Mouse (Mus musculus): ENCODE measurements at regions not wholly inside any gene's neighbourhood (a gene's known extent, or its start where the extent isn't known, plus 50 kb on each side); places are given as distances from the start of the nearest gene placed in this dataset.
A peak's percentile ranks its signal among the peaks of the same experiment; 100 is the strongest.
"Not testable (repeated sequence)": the region's sequence is repeated elsewhere in the genome, so short reads cannot be mapped to it uniquely, and the experiment has no call there.

- no peak for DNase-seq
These were observed 236.0 kb upstream of the Rorb start for GRCm38 (mm10) chr19:19347017-19347416.

- DNase-seq = no peak
These were observed 233.4 kb upstream of the Rorb start for GRCm38 (mm10) chr19:19344426-19344811.

- DNase-seq = peak; percentile 42 to 48
These were observed 232.9 kb upstream of the Rorb start for GRCm38 (mm10) chr19:19343702-19344425.

GRCm38 (mm10) chr19:19307142-19307541, 196.1 kb upstream of the Rorb start:
- DNase-seq = not testable (repeated sequence)

GRCm38 (mm10) chr19:19306476-19307131, 195.6 kb upstream of the Rorb start:
- no peak for DNase-seq

- not testable (repeated sequence) for DNase-seq
These were observed 174.9 kb upstream of the Rorb start for GRCm38 (mm10) chr19:19285864-19286263.

GRCm38 (mm10) chr19:19246837-19247560, 136.0 kb upstream of the Rorb start:
- no peak for DNase-seq

GRCm38 (mm10) chr19:19229305-19229994, 118.5 kb upstream of the Rorb start:
- DNase-seq = no peak

GRCm38 (mm10) chr19:19220826-19221225, 109.8 kb upstream of the Rorb start:
- DNase-seq = no peak

- no peak for DNase-seq
These were observed 108.4 kb upstream of the Rorb start for GRCm38 (mm10) chr19:19219352-19219751.

GRCm38 (mm10) chr19:19218700-19219099, 107.7 kb upstream of the Rorb start:
- DNase-seq = no peak

GRCm38 (mm10) chr19:19199534-19199933, 88.5 kb upstream of the Rorb start:
- no peak for DNase-seq

GRCm38 (mm10) chr19:19198780-19199179, 87.8 kb upstream of the Rorb start:
- DNase-seq = no peak

GRCm38 (mm10) chr19:19194728-19195127, 83.7 kb upstream of the Rorb start:
- DNase-seq = no peak

GRCm38 (mm10) chr19:19194306-19194705, 83.3 kb upstream of the Rorb start:
- DNase-seq = no peak

- DNase-seq = no peak
These were observed 61.8 kb upstream of the Rorb start for GRCm38 (mm10) chr19:19172767-19173166.

GRCm38 (mm10) chr19:19170807-19171206, 59.8 kb upstream of the Rorb start:
- DNase-seq = no peak

All from cerebellum, postnatal 36 days (tissue).